Mouse (Mus musculus) hindbrain, postnatal 0 days (tissue): ENCODE results near the gene Taok3. TPM values are rescaled to one million over a fixed set of nuclear protein-coding genes. Genes with fewer than 3 reads are reported as not detected.

Source experiments
- ATAC-seq: fragments of 200-750 bp; cut with Nextera tagmentation; 2 replicates; pipeline ENCODE4 v1.8.0; 2017; ENCODE audit warnings: mild to moderate bottlenecking, moderate TSS enrichment, moderate library complexity
- DNase-seq: peaks from one replicate; pipeline ENCODE4 v3.0.0-alpha.2; 2015; ENCODE audit warnings: low spot score
- H3K27ac ChIP-seq: fragments of 300-500 bp; sonication (generic); 2 replicates; pipeline ENCODE4 v1.5.1; 2014; ENCODE audit warnings: mild to moderate bottlenecking
- H3K27me3 ChIP-seq: fragments of 300-500 bp; sonication (generic); 2 replicates; pipeline ENCODE4 v1.6.1; 2014; ENCODE audit warnings: low read length, mixed read lengths; ENCODE audit not compliant: insufficient read depth
- H3K36me3 ChIP-seq: fragments of 300-500 bp; sonication (generic); 2 replicates; pipeline ENCODE4 v1.6.1; 2014; ENCODE audit warnings: low read length, mixed read lengths; ENCODE audit not compliant: insufficient read depth
- H3K4me1 ChIP-seq: fragments of 300-500 bp; sonication (generic); 2 replicates; pipeline ENCODE4 v1.6.1; 2014; ENCODE audit warnings: antibody characterized with exemption, low read length, mixed read lengths; ENCODE audit not compliant: insufficient read depth
- H3K4me2 ChIP-seq: fragments of 300-500 bp; sonication (generic); 2 replicates; pipeline ENCODE4 v1.6.1; 2014; ENCODE audit warnings: low read depth, mild to moderate bottlenecking, low read length, moderate library complexity, mixed read lengths
- H3K4me3 ChIP-seq: fragments of 300-500 bp; sonication (generic); 2 replicates; pipeline ENCODE4 v1.5.1; 2014; ENCODE audit warnings: low read length
- H3K9ac ChIP-seq: fragments of 300-500 bp; sonication (generic); replicated peaks from 2 replicates; pipeline ENCODE4 v1.6.1; 2014; ENCODE audit warnings: mild to moderate bottlenecking, low read length, moderate library complexity, mixed read lengths
- H3K9me3 ChIP-seq: fragments of 300-500 bp; sonication (generic); 2 replicates; pipeline ENCODE4 v1.6.1; 2016; ENCODE audit warnings: low read length, mixed read lengths
- CTCF ChIP-seq: IDR thresholded peaks from 2 replicates; pipeline ENCODE4 v1.5.1; 2016; ENCODE audit warnings: antibody characterized with exemption, control low read depth, low read depth
- WGBS: fragments of 180-500 bp; shearing (Covaris S2); extraction: QIAGEN DNeasy Blood & Tissue Kit; methylation state at CpG from one replicate; pipeline ENCODE4 v1.1.7; 2014; 5-methylcytosine and 5-hydroxymethylcytosine counted together
- polyA plus RNA-seq: library from polyadenylated mRNA; unstranded; fragments of >200 nt; fragmentation: Nextera tagmentation; extraction: Ambion mirVana; gene quantifications from 2 replicates; pipeline ENCODE4 v1.2.1, GENCODE M21; 2015
- total RNA-seq: library from RNA; depleted of rRNA; stranded (reverse); fragments of >200 nt; gene quantifications from 2 replicates; pipeline ENCODE4 v1.2.3, GENCODE M21; 2014

Taok3 gene
- total and polyA plus RNA-seq, 2 experiments from 2014 or later: 21.0 to 50.2 TPM

DNA sequence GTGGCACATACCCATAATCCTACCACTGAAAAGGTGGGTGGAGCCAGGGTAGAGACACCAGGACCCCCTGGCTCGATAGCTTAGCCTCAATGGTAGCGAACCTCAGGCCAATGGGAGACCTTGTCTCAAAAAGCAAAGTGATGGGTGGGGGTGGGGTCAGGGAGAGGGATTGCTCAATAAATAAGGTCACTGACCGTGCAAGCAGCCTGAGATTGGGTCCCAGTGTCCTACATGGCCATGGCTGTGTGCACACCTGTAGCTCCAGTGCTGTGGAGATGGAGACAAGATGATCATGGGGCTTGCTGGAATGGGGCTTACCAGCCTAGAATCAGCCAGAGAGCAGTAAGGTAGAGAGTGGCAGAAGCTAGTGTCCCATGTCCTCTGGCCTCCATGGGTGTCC, 131.8 kb downstream of the Taok3 start:
- H3K9me3 ChIP-seq: no peaks in the 10 kb centered on the region
- H3K27ac ChIP-seq: no peak overlapping the region
- ATAC-seq (no peak), DNase-seq (no peak)
- peaks cover 38% of the 10 kb centered on the region for H3K36me3 ChIP-seq
- WGBS: 92% methylated on average over 3 of the region's 3 CpGs
- no peak for TF ChIP-seq CTCF
- no peak overlapping the region for H3K4me3 ChIP-seq
- H3K27me3 ChIP-seq: no peaks in the 10 kb centered on the region
- no peak overlapping the region for H3K9ac ChIP-seq
- no peak overlapping the region for H3K4me2 ChIP-seq
- H3K4me1 ChIP-seq: no peaks in the 10 kb centered on the region

DNA sequence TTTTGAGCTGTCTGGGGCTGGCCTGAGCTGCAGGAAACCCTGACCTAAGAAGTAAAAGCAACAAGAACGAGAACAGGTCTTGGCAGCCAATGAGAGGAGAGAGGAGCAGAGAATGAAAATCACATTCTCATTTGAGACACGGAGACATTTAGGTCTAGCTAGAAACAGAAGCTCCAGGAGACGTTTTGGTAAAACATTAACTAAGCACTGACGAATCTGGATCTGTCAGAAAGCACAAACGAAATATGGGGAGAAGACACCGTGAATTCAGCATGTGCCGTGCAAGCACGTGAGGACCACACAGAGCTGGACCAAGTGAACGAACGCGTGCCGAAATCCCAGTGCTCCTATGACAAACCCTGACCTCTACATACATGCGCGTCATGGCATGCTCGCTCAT, 138.3 kb downstream of the Taok3 start:
- Histone ChIP-seq H3K27me3 (no peaks in the 10 kb centered on the region), H3K9me3 (no peaks in the 10 kb centered on the region), H3K4me2 (no peak overlapping the region), H3K36me3 (peaks cover 69% of the 10 kb centered on the region), H3K27ac (no peak overlapping the region), H3K9ac (no peak overlapping the region), H3K4me3 (no peak overlapping the region), H3K4me1 (no peaks in the 10 kb centered on the region)
- DNase-seq (no peak), ATAC-seq (no peak)
- WGBS: 93% methylated on average over 15 of the region's 15 CpGs
- TF ChIP-seq CTCF: no peak

DNA sequence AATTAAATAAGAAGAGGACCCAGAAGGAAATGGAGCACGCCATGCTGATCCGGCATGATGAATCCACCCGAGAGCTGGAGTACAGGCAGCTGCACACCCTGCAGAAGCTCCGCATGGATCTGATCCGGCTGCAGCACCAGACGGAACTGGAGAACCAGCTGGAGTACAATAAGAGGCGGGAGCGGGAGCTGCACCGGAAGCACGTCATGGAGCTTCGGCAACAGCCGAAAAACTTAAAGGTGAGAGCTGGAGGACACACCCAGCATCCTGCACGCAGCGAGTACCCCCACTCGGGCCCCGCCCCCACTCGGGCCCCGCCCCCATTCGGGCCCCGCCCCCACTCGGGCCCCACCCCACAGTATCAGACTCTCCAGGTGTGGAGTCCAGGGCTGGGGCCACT, 143.6 kb downstream of the Taok3 start:
- TF ChIP-seq CTCF: no peak
- Histone ChIP-seq H3K9me3 (no peaks in the 10 kb centered on the region), H3K9ac (no peak overlapping the region), H3K4me3 (no peak overlapping the region), H3K27me3 (no peaks in the 10 kb centered on the region), H3K4me2 (no peak overlapping the region), H3K4me1 (no peaks in the 10 kb centered on the region), H3K36me3 (peaks cover 57% of the 10 kb centered on the region), H3K27ac (no peak overlapping the region)
- DNase-seq: no peak
- ATAC-seq: no peak
- WGBS: 87% methylated on average over 21 of the region's 21 CpGs

DNA sequence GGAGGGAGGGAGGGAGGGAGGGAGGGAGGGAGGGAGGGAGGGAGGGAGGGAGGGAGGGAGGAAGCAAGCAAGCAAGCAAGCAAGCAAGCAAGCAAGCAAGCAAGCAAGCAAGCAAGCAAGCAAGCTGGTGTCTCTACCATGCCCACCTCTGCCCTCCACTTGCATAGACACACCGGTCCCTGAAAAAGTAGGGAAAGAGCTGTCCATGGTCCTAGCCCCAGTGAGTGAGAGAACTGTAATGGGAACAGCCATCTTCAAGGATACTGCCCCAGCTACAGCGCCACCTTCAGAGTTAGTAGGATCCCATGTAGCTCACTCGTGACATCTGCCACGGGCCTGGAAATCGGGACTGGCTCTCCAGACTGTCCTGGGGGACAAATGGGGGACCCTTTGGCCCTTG, 144.8 kb downstream of the Taok3 start:
- H3K27ac ChIP-seq: no peak overlapping the region
- DNase-seq (no peak), ATAC-seq (no peak)
- H3K27me3 ChIP-seq: no peaks in the 10 kb centered on the region
- no peaks in the 10 kb centered on the region for H3K9me3 ChIP-seq
- H3K4me3 ChIP-seq: no peak overlapping the region
- WGBS: 57% methylated on average over 5 of the region's 5 CpGs
- no peak for TF ChIP-seq CTCF
- H3K4me1 ChIP-seq: no peaks in the 10 kb centered on the region
- peaks cover 46% of the 10 kb centered on the region for H3K36me3 ChIP-seq
- H3K9ac ChIP-seq: no peak overlapping the region
- no peak overlapping the region for H3K4me2 ChIP-seq

DNA sequence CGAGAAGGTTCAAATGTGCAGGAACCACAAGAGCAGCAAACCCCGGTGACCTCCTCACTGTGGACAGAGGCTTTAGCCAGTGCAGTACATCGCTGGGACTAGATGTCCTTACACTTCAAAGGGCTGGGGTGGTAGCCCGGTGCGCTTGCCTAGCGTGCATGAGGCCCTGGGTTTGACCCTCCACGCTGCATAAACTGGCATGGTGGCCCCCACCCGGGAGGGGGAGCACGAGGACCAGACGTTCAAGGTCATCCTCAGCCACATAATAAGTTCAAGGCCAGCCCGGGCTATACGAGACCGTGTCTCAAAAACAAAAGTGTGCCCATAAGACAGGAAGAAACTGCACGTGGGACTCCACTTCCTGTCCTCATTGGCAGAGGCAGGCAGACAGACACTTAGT, 148.0 kb downstream of the Taok3 start:
- no peak for ATAC-seq
- H3K9ac ChIP-seq: no peak overlapping the region
- H3K4me2 ChIP-seq: no peak overlapping the region
- peaks cover 34% of the 10 kb centered on the region for H3K36me3 ChIP-seq
- no peak for DNase-seq
- WGBS: 81% methylated on average over 14 of the region's 14 CpGs
- no peaks in the 10 kb centered on the region for H3K27me3 ChIP-seq
- no peaks in the 10 kb centered on the region for H3K9me3 ChIP-seq
- H3K27ac ChIP-seq: no peak overlapping the region
- no peak overlapping the region for H3K4me3 ChIP-seq
- TF ChIP-seq CTCF: no peak
- H3K4me1 ChIP-seq: no peaks in the 10 kb centered on the region

DNA sequence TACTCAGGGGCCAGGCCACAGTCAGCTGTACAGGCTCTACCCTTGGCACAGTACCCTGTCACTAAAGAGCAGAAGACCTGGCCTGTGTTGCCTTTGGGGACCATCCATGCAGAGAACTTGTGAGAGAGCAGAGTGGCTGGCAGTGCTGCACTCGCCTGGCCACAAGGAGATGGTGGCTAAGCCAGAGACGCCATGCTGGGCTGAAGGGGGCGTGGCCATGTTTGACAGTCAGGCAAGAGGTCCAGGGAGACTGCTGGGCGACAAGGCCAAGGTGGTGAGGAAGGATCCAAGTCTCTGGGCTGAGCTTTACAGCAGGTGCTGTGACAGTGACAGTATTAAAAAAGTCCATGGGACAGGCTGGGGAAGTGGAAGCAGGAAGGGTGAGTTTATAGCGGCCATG, 148.8 kb downstream of the Taok3 start:
- Histone ChIP-seq H3K36me3 (peaks cover 26% of the 10 kb centered on the region), H3K9me3 (no peaks in the 10 kb centered on the region), H3K4me1 (no peaks in the 10 kb centered on the region), H3K27ac (no peak overlapping the region), H3K4me2 (no peak overlapping the region), H3K4me3 (no peak overlapping the region), H3K9ac (no peak overlapping the region), H3K27me3 (no peaks in the 10 kb centered on the region)
- ATAC-seq: no peak
- DNase-seq: no peak
- 45% methylated on average over 5 of the region's 5 CpGs for WGBS
- 0 out of 2 replicates have a peak, but pooled peaks have one; percentile 4 for TF ChIP-seq CTCF

DNA sequence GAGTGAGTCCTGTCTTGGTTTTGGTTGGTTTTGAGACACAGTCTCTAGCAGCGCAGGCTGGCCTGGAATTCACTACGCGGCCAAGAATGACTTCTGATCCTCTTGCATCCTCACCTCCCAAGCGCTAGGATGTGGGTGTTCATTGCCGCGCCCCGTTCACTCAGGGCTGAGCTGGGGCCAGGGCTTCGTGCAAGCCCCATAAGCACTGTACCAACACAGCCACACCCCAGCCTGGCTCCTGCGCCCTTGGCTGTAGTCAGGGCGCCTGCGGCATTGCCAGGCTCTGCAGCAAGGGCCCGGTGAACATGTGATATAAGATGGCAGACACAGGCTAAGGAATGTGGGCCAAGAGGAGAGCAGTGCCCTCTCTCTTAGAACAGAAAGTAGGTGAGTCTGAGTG, 149.5 kb downstream of the Taok3 start:
- Histone ChIP-seq H3K27me3 (no peaks in the 10 kb centered on the region), H3K4me3 (no peak overlapping the region), H3K27ac (no peak overlapping the region), H3K9me3 (no peaks in the 10 kb centered on the region), H3K4me2 (no peak overlapping the region), H3K4me1 (no peaks in the 10 kb centered on the region), H3K9ac (no peak overlapping the region), H3K36me3 (peaks cover 23% of the 10 kb centered on the region)
- DNase-seq: no peak
- WGBS: 97% methylated on average over 12 of the region's 12 CpGs
- no peak for TF ChIP-seq CTCF
- no peak for ATAC-seq
